Mouse (Mus musculus) neural tube, embryonic 14.5 days (tissue): ENCODE data around the gene Msh4. TPM values are rescaled to one million over a fixed set of nuclear protein-coding genes. Genes with fewer than 3 reads are reported as not detected.

Source experiments
- ATAC-seq: fragments of 200-750 bp; cut with Nextera tagmentation; 2 replicates; pipeline ENCODE4 v1.8.0; 2017; ENCODE audit warnings: low read depth, mild to moderate bottlenecking, moderate TSS enrichment, moderate library complexity
- H3K27ac ChIP-seq: fragments of 300-500 bp; sonication (generic); 2 replicates; pipeline ENCODE4 v1.5.1; 2014; ENCODE audit warnings: low read depth, mild to moderate bottlenecking, control low read depth, low read length, moderate library complexity, mixed read lengths
- H3K27me3 ChIP-seq: fragments of 300-500 bp; sonication (generic); 2 replicates; pipeline ENCODE4 v1.6.1; 2014; ENCODE audit warnings: low read length; ENCODE audit not compliant: control insufficient read depth, insufficient read depth
- H3K36me3 ChIP-seq: fragments of 300-500 bp; sonication (generic); 2 replicates; pipeline ENCODE4 v1.6.1; 2014; ENCODE audit warnings: low read length, mixed read lengths; ENCODE audit not compliant: control insufficient read depth, insufficient read depth
- H3K4me1 ChIP-seq: fragments of 300-500 bp; sonication (generic); 2 replicates; pipeline ENCODE4 v1.6.1; 2014; ENCODE audit warnings: low read length; ENCODE audit not compliant: control insufficient read depth, insufficient read depth
- H3K4me2 ChIP-seq: fragments of 300-500 bp; sonication (generic); 2 replicates; pipeline ENCODE4 v1.6.1; 2014; ENCODE audit warnings: mild to moderate bottlenecking, low read depth, low read length, control low read depth
- H3K4me3 ChIP-seq: fragments of 300-500 bp; sonication (generic); 2 replicates; pipeline ENCODE4 v1.5.1; 2014; ENCODE audit warnings: low read depth, low read length, control low read depth, mixed read lengths
- H3K9ac ChIP-seq: fragments of 300-500 bp; sonication (generic); replicated peaks from 2 replicates; pipeline ENCODE4 v1.6.1; 2014; ENCODE audit warnings: low read depth, mild to moderate bottlenecking, control low read depth, low read length, mixed read lengths
- H3K9me3 ChIP-seq: fragments of 300-500 bp; sonication (generic); 2 replicates; pipeline ENCODE4 v1.6.1; 2016; ENCODE audit warnings: low read length; ENCODE audit not compliant: control insufficient read depth
- WGBS: fragments of 180-500 bp; shearing (Covaris S2); extraction: QIAGEN DNeasy Blood & Tissue Kit; methylation state at CpG from one replicate; pipeline ENCODE4 v1.1.7; 2014; 5-methylcytosine and 5-hydroxymethylcytosine counted together
- polyA plus RNA-seq: library from polyadenylated mRNA; unstranded; fragments of >200 nt; fragmentation: Nextera tagmentation; extraction: Ambion mirVana; gene quantifications from 2 replicates; pipeline ENCODE4 v1.2.1, GENCODE M21; 2014

Msh4 gene
- 0.28 and 0.31 TPM in 2 replicates for polyA plus RNA-seq

GRCm38 (mm10) chr3:153906136-153906871, at the start of gene Msh4:
TSS of gene Msh4 (minus strand) at chr3:153906138.
- H3K4me2 ChIP-seq: no peak within 1 kb of the TSS
- WGBS: 84% methylated on average over 9 of the region's 9 CpGs
- H3K9ac ChIP-seq: no peak within 1 kb of the TSS
- H3K27me3 ChIP-seq: no peaks in the 10 kb centered on the region
- H3K4me3 ChIP-seq: no peak within 1 kb of the TSS
- no peaks in the 10 kb centered on the region for H3K9me3 ChIP-seq
- H3K36me3 ChIP-seq: peaks cover 52% of the 10 kb centered on the region
- no peak within 1 kb of the TSS for H3K27ac ChIP-seq
- ATAC-seq: no peak
- peaks cover 14% of the 10 kb centered on the region for H3K4me1 ChIP-seq

GRCm38 (mm10) chr3:153948176-153948575, 42.2 kb upstream of the Msh4 start:
- ATAC-seq: no peak
- H3K4me1 ChIP-seq: 0 out of 2 replicates have a peak, but pooled peaks cover 4% of the 10 kb centered on the region
- H3K4me2 ChIP-seq: no peak overlapping the region
- 79% methylated on average over 2 of the region's 2 CpGs for WGBS
- H3K27me3 ChIP-seq: no peaks in the 10 kb centered on the region
- H3K9ac ChIP-seq: no peak overlapping the region
- H3K4me3 ChIP-seq: no peak overlapping the region
- H3K36me3 ChIP-seq: no peaks in the 10 kb centered on the region
- no peak overlapping the region for H3K27ac ChIP-seq
- no peaks in the 10 kb centered on the region for H3K9me3 ChIP-seq

GRCm38 (mm10) chr3:153947271-153947670, 41.3 kb upstream of the Msh4 start:
- H3K9ac ChIP-seq: no peak overlapping the region
- no peaks in the 10 kb centered on the region for H3K9me3 ChIP-seq
- H3K4me2 ChIP-seq: no peak overlapping the region
- no peak overlapping the region for H3K4me3 ChIP-seq
- no peaks in the 10 kb centered on the region for H3K36me3 ChIP-seq
- WGBS: 73% methylated on average over 4 of the region's 4 CpGs
- no peak for ATAC-seq
- 0 out of 2 replicates have a peak, but pooled peaks cover 4% of the 10 kb centered on the region for H3K4me1 ChIP-seq
- no peak overlapping the region for H3K27ac ChIP-seq
- H3K27me3 ChIP-seq: no peaks in the 10 kb centered on the region

- no peaks in the 10 kb centered on the region for H3K27me3 ChIP-seq
- peak; percentile 95 for ATAC-seq
- under 1% methylated on average over 36 of the region's 41 CpGs for WGBS
- H3K27ac ChIP-seq: peak within 1 kb of the TSS; percentile 70
- no peaks in the 10 kb centered on the region for H3K36me3 ChIP-seq
- H3K4me1 ChIP-seq: 0 out of 2 replicates have a peak, but pooled peaks cover 4% of the 10 kb centered on the region
- H3K4me2 ChIP-seq: peak within 1 kb of the TSS; percentile 71
- peak within 1 kb of the TSS; percentile 71 for H3K4me3 ChIP-seq
- peak within 1 kb of the TSS; percentile 73 for H3K9ac ChIP-seq
- no peaks in the 10 kb centered on the region for H3K9me3 ChIP-seq
Measured at GRCm38 (mm10) chr3:153944335-153944990, 38.5 kb upstream of the Msh4 start, which contains the start of gene Acadm. TSS of gene Acadm (minus strand) at chr3:153944632.

DNA sequence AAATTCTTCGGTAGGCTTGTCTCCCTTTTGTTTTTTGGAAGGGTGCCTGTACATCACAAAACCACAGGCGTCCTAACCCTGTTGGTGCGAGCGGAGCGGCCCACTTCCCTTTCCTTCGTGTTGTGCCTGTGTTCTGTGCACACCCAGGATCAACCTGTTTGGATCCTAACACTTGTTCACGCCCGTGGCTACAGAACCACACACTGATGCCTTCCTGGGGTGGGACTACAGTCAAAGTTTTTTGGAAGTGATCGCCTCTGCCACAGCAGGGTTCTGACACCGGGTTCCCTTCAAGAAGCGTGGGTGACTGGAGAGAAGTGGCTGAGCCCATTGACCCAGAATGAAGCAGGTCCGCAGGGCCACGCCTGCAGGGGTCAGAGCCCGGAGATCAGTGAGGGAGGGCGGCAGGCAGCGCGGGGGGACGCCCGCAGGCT, 38.0 kb upstream of the Msh4 start:
- H3K9me3 ChIP-seq: no peaks in the 10 kb centered on the region
- H3K9ac ChIP-seq: peak overlapping the region; percentile 73
- no peaks in the 10 kb centered on the region for H3K27me3 ChIP-seq
- 0 out of 2 replicates have a peak, but pooled peaks cover 4% of the 10 kb centered on the region for H3K4me1 ChIP-seq
- no peaks in the 10 kb centered on the region for H3K36me3 ChIP-seq
- peak overlapping the region; percentile 71 for H3K4me2 ChIP-seq
- ATAC-seq: peak; percentile 70
- peak overlapping the region; percentile 71 for H3K4me3 ChIP-seq
- peak overlapping the region; percentile 70; the same call in 1 of the 2 replicates for H3K27ac ChIP-seq
- 1% methylated on average over 19 of the region's 19 CpGs for WGBS

- H3K36me3 ChIP-seq: no peaks in the 10 kb centered on the region
- no peak overlapping the region for H3K9ac ChIP-seq
- H3K27me3 ChIP-seq: no peaks in the 10 kb centered on the region
Measured at GRCm38 (mm10) chr3:153943003-153943640, 37.2 kb upstream of the Msh4 start.

GRCm38 (mm10) chr3:153941613-153942012, 35.7 kb upstream of the Msh4 start:
- no peaks in the 10 kb centered on the region for H3K36me3 ChIP-seq
- H3K9ac ChIP-seq: no peak overlapping the region
- no peak overlapping the region for H3K4me2 ChIP-seq
- 0 out of 2 replicates have a peak, but pooled peaks cover 4% of the 10 kb centered on the region for H3K4me1 ChIP-seq
- H3K4me3 ChIP-seq: no peak overlapping the region
- H3K27ac ChIP-seq: no peak overlapping the region
- WGBS: 95% methylated on average over 13 of the region's 13 CpGs
- no peaks in the 10 kb centered on the region for H3K9me3 ChIP-seq
- ATAC-seq: no peak
- H3K27me3 ChIP-seq: no peaks in the 10 kb centered on the region

More at GRCm38 (mm10) chr3:153943003-153943640, 37.2 kb upstream of the Msh4 start:
- ATAC-seq: no peak
- peak overlapping the region; percentile 71 for H3K4me3 ChIP-seq
- WGBS: 32% methylated on average over 12 of the region's 12 CpGs
- H3K4me1 ChIP-seq: 0 out of 2 replicates have a peak, but pooled peaks cover 4% of the 10 kb centered on the region
- H3K4me2 ChIP-seq: peak overlapping the region; percentile 71
- H3K27ac ChIP-seq: no peak overlapping the region
- H3K9me3 ChIP-seq: no peaks in the 10 kb centered on the region

DNA sequence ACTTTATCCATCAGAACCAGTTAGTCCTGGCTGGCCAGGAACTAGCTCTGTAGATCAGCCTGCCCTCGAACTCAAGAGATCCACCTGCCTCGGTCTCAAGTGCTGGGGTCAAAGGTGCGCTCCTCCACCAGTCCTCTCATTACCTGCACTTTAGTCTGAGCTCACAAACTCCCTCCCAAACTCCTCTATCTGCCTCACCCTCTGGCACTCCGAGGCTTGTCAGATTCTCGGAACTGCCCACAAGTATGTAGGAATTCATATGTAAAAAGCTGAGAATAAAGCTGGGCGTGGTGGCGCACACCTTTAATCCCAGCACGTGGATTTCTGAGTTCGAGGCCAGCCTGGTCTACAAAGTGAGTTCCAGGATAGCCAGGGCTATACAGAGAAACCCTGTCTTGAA, 34.5 kb upstream of the Msh4 start:
- 93% methylated on average over 9 of the region's 9 CpGs for WGBS
- no peaks in the 10 kb centered on the region for H3K9me3 ChIP-seq
- 0 out of 2 replicates have a peak, but pooled peaks cover 4% of the 10 kb centered on the region for H3K4me1 ChIP-seq
- no peak overlapping the region for H3K9ac ChIP-seq
- H3K36me3 ChIP-seq: no peaks in the 10 kb centered on the region
- H3K4me2 ChIP-seq: no peak overlapping the region
- H3K27me3 ChIP-seq: no peaks in the 10 kb centered on the region
- H3K4me3 ChIP-seq: no peak overlapping the region
- no peak overlapping the region for H3K27ac ChIP-seq
- no peak for ATAC-seq
